Mouse (Mus musculus): ENCODE results near the gene Arid3a.

GRCm38 (mm10) chr10:79886611-79887010 is 40.2 kb upstream of the Arid3a start:
- TF ChIP-seq CTCF (IDR thresholded peaks at IDR 0.05; ENCODE audit: low read depth, low read length) = no peak
- TF ChIP-seq POLR2A (IDR thresholded peaks at IDR 0.05; ENCODE audit: extremely low read depth, insufficient read depth, low read length) = no peak

Measured in liver, adult 2 months (tissue).